Mouse (Mus musculus): ENCODE measurements around the gene Uggt1. TPM values are rescaled to one million over a fixed set of nuclear protein-coding genes. Genes with fewer than 3 reads are reported as not detected.

The Uggt1 gene
- polyA plus RNA-seq, 1 experiment from 2014 or later: 61.3 TPM

DNA sequence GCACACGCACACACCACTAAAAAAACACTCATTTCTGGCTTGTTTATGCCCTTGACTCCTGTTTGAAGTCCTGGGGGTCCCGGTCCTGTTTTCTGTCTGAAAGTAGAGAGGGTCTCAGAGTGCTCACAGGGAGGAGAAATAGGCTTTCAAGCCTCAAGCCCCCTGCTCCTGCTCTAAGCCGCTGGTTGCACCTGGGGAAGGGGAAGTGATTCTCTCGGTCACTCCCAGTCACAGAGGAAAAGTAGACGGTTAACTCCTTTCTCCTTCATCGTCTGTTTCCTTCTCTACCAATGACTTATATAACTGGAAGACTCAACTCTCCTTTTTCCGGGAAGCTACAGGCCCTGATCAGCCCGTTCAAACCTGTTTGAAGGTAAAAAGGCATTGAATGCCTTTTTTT, 130.8 kb downstream of the Uggt1 start:
- H3K9me3 ChIP-seq (ENCODE audit: low read length): no peaks in the 10 kb centered on the region
- H3K36me3 ChIP-seq (ENCODE audit: insufficient read depth, low read length): no peaks in the 10 kb centered on the region
- 72% methylated on average over 8 of the region's 8 CpGs for WGBS
- no peaks in the 10 kb centered on the region for H3K4me1 ChIP-seq (ENCODE audit: insufficient read depth, low read length)
- no peaks in the 10 kb centered on the region for H3K27me3 ChIP-seq (ENCODE audit: insufficient read depth, low read length)
- no peak overlapping the region for H3K27ac ChIP-seq (ENCODE audit: low read length)
- H3K4me2 ChIP-seq (replicated peaks; ENCODE audit: low read depth, low read length): no peak overlapping the region
- no peak overlapping the region for H3K4me3 ChIP-seq (ENCODE audit: low read length)
- no peak overlapping the region for H3K9ac ChIP-seq (replicated peaks; ENCODE audit: low read length)
- no peak for ATAC-seq (ENCODE audit: low FRiP score, low TSS enrichment)

DNA sequence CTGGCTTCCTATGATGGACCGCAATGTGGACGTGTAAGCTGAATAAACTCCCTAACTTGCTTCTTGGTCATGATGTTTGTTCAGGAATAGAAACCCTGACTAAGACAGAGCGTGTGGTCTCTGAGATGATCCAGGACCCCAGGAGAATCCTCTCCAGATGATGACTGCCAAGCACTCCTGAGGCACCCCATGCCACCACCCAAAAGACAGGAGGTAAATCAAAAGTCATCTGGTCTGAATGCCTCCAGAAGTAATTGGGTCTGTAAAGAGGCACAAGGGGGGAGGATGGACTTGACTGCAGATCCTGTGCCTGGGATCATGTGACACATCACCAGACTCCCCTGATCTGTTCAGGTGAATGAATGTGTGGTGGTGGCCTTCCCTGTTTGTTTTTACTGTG, 131.9 kb downstream of the Uggt1 start:
- Histone ChIP-seq H3K36me3 (ENCODE audit: insufficient read depth, low read length) (no peaks in the 10 kb centered on the region), H3K9ac (replicated peaks; ENCODE audit: low read length) (no peak overlapping the region), H3K4me2 (replicated peaks; ENCODE audit: low read depth, low read length) (no peak overlapping the region), H3K27ac (ENCODE audit: low read length) (no peak overlapping the region), H3K27me3 (ENCODE audit: insufficient read depth, low read length) (no peaks in the 10 kb centered on the region), H3K4me1 (ENCODE audit: insufficient read depth, low read length) (no peaks in the 10 kb centered on the region), H3K4me3 (ENCODE audit: low read length) (no peak overlapping the region), H3K9me3 (ENCODE audit: low read length) (no peaks in the 10 kb centered on the region)
- 66% methylated on average over 3 of the region's 3 CpGs for WGBS
- no peak; the same call in 1 of the 2 replicates for ATAC-seq (ENCODE audit: low FRiP score, low TSS enrichment)

GRCm38 (mm10) chr1:36109987-36110386, 134.5 kb downstream of the Uggt1 start:
- WGBS: 85% methylated on average over 4 of the region's 4 CpGs
- Histone ChIP-seq H3K4me1 (ENCODE audit: insufficient read depth, low read length) (no peaks in the 10 kb centered on the region), H3K27ac (ENCODE audit: low read length) (no peak overlapping the region), H3K9me3 (ENCODE audit: low read length) (no peaks in the 10 kb centered on the region), H3K9ac (replicated peaks; ENCODE audit: low read length) (no peak overlapping the region), H3K36me3 (ENCODE audit: insufficient read depth, low read length) (peaks cover 15% of the 10 kb centered on the region), H3K4me3 (ENCODE audit: low read length) (no peak overlapping the region), H3K4me2 (replicated peaks; ENCODE audit: low read depth, low read length) (no peak overlapping the region), H3K27me3 (ENCODE audit: insufficient read depth, low read length) (no peaks in the 10 kb centered on the region)
- no peak for ATAC-seq (ENCODE audit: low FRiP score, low TSS enrichment)

DNA sequence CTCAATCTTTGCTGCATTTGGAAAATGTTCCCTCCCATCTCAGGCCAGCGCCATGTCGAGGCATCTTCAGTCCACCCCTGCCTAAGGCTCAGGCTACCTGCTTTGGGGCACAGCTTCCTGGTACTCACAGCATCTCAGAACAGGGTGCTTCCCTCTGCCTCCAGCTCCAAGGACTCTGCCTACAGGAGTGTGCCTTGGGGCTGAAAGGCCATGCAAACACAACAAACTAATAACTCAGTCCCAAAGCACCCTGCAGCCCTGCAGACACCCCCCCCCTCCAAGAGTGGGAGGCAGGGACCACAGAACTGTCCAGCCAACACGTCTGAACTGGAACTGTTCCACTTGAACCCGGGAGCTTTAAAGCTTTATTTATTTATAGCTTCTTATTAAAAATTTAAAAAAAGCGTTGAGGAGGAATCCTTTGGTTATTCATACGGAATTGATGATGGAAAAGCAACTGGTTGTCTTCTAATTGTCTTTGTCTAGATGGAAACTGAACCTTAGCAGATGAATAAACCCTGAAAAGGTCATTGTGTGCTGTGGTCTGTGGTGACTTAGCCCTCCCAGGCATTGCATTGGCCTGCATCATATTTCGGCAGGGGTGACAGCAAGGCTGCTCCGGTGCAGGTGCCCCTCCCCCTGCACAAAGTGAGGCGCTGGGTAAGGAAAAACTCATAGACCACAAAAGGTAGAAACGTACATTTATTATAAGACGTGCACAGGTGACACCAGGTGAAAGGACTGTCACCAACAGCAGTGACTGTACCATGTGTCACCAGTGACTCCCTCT, 138.4 kb downstream of the Uggt1 start:
- peak; percentile 67; the same call in 1 of the 2 replicates for ATAC-seq (ENCODE audit: low FRiP score, low TSS enrichment)
- Histone ChIP-seq H3K27ac (ENCODE audit: low read length) (no peak overlapping the region), H3K27me3 (ENCODE audit: insufficient read depth, low read length) (no peaks in the 10 kb centered on the region), H3K9ac (replicated peaks; ENCODE audit: low read length) (no peak overlapping the region), H3K9me3 (ENCODE audit: low read length) (no peaks in the 10 kb centered on the region), H3K4me1 (ENCODE audit: insufficient read depth, low read length) (no peaks in the 10 kb centered on the region), H3K36me3 (ENCODE audit: insufficient read depth, low read length) (peaks cover 47% of the 10 kb centered on the region), H3K4me2 (replicated peaks; ENCODE audit: low read depth, low read length) (no peak overlapping the region), H3K4me3 (ENCODE audit: low read length) (no peak overlapping the region)
- WGBS: 61% methylated on average over 11 of the region's 11 CpGs

DNA sequence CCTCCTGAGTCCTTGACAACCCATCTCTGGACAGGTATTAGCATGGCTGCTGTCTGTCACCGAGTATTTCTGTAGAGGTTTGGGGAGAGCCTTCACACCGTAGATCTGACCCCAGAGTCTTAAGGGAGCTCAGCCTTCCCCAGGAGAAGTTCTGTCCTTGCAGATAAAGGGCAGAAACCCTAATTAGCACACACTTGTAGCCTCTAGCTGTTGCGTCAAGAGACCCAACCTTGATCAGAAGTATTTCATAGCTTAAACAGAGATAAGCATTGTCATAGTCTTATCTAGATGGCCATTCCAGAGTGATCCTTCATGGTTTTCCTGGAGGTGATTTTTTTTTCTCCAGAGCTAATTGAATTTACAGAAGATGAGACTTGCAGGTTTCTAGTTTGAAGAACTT, 144.1 kb downstream of the Uggt1 start:
- no peak for ATAC-seq (ENCODE audit: low FRiP score, low TSS enrichment)
- H3K4me1 ChIP-seq (ENCODE audit: insufficient read depth, low read length): peaks cover 8% of the 10 kb centered on the region
- H3K4me3 ChIP-seq (ENCODE audit: low read length): no peak overlapping the region
- no peak overlapping the region for H3K9ac ChIP-seq (replicated peaks; ENCODE audit: low read length)
- peaks cover 42% of the 10 kb centered on the region for H3K36me3 ChIP-seq (ENCODE audit: insufficient read depth, low read length)
- H3K4me2 ChIP-seq (replicated peaks; ENCODE audit: low read depth, low read length): no peak overlapping the region
- no peaks in the 10 kb centered on the region for H3K9me3 ChIP-seq (ENCODE audit: low read length)
- 93% methylated on average over 3 of the region's 3 CpGs for WGBS
- no peaks in the 10 kb centered on the region for H3K27me3 ChIP-seq (ENCODE audit: insufficient read depth, low read length)
- H3K27ac ChIP-seq (ENCODE audit: low read length): no peak overlapping the region

GRCm38 (mm10) chr1:36098432-36098831, 146.1 kb downstream of the Uggt1 start:
- no peak for ATAC-seq (ENCODE audit: low FRiP score, low TSS enrichment)
- no peak overlapping the region for H3K4me2 ChIP-seq (replicated peaks; ENCODE audit: low read depth, low read length)
- WGBS: 84% methylated on average over 4 of the region's 4 CpGs
- peaks cover 8% of the 10 kb centered on the region for H3K4me1 ChIP-seq (ENCODE audit: insufficient read depth, low read length)
- no peak overlapping the region for H3K27ac ChIP-seq (ENCODE audit: low read length)
- peaks cover 38% of the 10 kb centered on the region for H3K36me3 ChIP-seq (ENCODE audit: insufficient read depth, low read length)
- no peaks in the 10 kb centered on the region for H3K27me3 ChIP-seq (ENCODE audit: insufficient read depth, low read length)
- no peak overlapping the region for H3K4me3 ChIP-seq (ENCODE audit: low read length)
- no peak overlapping the region for H3K9ac ChIP-seq (replicated peaks; ENCODE audit: low read length)
- H3K9me3 ChIP-seq (ENCODE audit: low read length): no peaks in the 10 kb centered on the region

- no peak overlapping the region for H3K4me2 ChIP-seq (replicated peaks; ENCODE audit: low read depth, low read length)
- H3K27ac ChIP-seq (ENCODE audit: low read length): no peak overlapping the region
- 70% methylated on average over 12 of the region's 12 CpGs for WGBS
- H3K27me3 ChIP-seq (ENCODE audit: insufficient read depth, low read length): no peaks in the 10 kb centered on the region
- no peaks in the 10 kb centered on the region for H3K9me3 ChIP-seq (ENCODE audit: low read length)
- H3K9ac ChIP-seq (replicated peaks; ENCODE audit: low read length): no peak overlapping the region
- no peak overlapping the region for H3K4me3 ChIP-seq (ENCODE audit: low read length)
- peaks cover 11% of the 10 kb centered on the region for H3K4me1 ChIP-seq (ENCODE audit: insufficient read depth, low read length)
- peak; percentile 20; the same call in 1 of the 2 replicates for ATAC-seq (ENCODE audit: low FRiP score, low TSS enrichment)
- H3K36me3 ChIP-seq (ENCODE audit: insufficient read depth, low read length): peaks cover 29% of the 10 kb centered on the region
Measured at GRCm38 (mm10) chr1:36095423-36096272, 148.9 kb downstream of the Uggt1 start.

- no peaks in the 10 kb centered on the region for H3K9me3 ChIP-seq (ENCODE audit: low read length)
- H3K9ac ChIP-seq (replicated peaks; ENCODE audit: low read length): no peak overlapping the region
- H3K36me3 ChIP-seq (ENCODE audit: insufficient read depth, low read length): peaks cover 29% of the 10 kb centered on the region
- no peak overlapping the region for H3K4me3 ChIP-seq (ENCODE audit: low read length)
- ATAC-seq (ENCODE audit: low FRiP score, low TSS enrichment): no peak
- H3K27me3 ChIP-seq (ENCODE audit: insufficient read depth, low read length): no peaks in the 10 kb centered on the region
- H3K4me1 ChIP-seq (ENCODE audit: insufficient read depth, low read length): peaks cover 31% of the 10 kb centered on the region
- H3K4me2 ChIP-seq (replicated peaks; ENCODE audit: low read depth, low read length): no peak overlapping the region
- WGBS: 96% methylated on average over 8 of the region's 8 CpGs
- no peak overlapping the region for H3K27ac ChIP-seq (ENCODE audit: low read length)
Measured at GRCm38 (mm10) chr1:36093741-36094140, 150.8 kb downstream of the Uggt1 start.

DNA sequence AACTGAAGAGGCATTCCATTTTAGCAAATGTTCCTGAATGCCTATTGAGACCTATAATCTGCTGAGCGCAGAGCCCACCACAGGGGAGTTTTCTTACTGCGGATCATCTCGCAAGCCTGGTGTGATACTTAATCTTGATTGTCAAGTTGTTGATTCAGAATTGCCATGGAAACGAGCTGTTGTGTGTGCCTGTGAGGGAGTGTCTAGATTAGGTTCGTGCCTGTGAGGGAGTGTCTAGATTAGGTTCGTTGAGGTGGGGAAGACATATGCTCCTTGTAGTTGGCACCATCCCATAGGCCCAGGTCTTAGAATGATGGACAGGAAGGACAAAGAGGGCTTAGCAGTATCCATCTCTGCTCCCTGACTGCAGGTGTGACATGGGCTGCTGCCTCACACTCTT, 153.3 kb downstream of the Uggt1 start:
- no peak overlapping the region for H3K4me3 ChIP-seq (ENCODE audit: low read length)

GRCm38 (mm10) chr1:36090722-36091110, 153.8 kb downstream of the Uggt1 start:
- ATAC-seq (ENCODE audit: low FRiP score, low TSS enrichment): no peak

More for the DNA sequence above, 153.3 kb downstream of the Uggt1 start:
- no peak overlapping the region for H3K4me2 ChIP-seq (replicated peaks; ENCODE audit: low read depth, low read length)
- H3K4me1 ChIP-seq (ENCODE audit: insufficient read depth, low read length): peaks cover 51% of the 10 kb centered on the region
- H3K36me3 ChIP-seq (ENCODE audit: insufficient read depth, low read length): peaks cover 33% of the 10 kb centered on the region
- H3K9ac ChIP-seq (replicated peaks; ENCODE audit: low read length): no peak overlapping the region
- H3K9me3 ChIP-seq (ENCODE audit: low read length): no peaks in the 10 kb centered on the region
- no peak overlapping the region for H3K27ac ChIP-seq (ENCODE audit: low read length)
- no peaks in the 10 kb centered on the region for H3K27me3 ChIP-seq (ENCODE audit: insufficient read depth, low read length)
- 81% methylated on average over 6 of the region's 6 CpGs for WGBS
- ATAC-seq (ENCODE audit: low FRiP score, low TSS enrichment): no peak

More at GRCm38 (mm10) chr1:36090722-36091110, 153.8 kb downstream of the Uggt1 start:
- H3K27me3 ChIP-seq (ENCODE audit: insufficient read depth, low read length): no peaks in the 10 kb centered on the region
- no peak overlapping the region for H3K4me2 ChIP-seq (replicated peaks; ENCODE audit: low read depth, low read length)
- no peak overlapping the region for H3K27ac ChIP-seq (ENCODE audit: low read length)
- 92% methylated on average over 4 of the region's 4 CpGs for WGBS
- H3K9ac ChIP-seq (replicated peaks; ENCODE audit: low read length): no peak overlapping the region
- peaks cover 36% of the 10 kb centered on the region for H3K36me3 ChIP-seq (ENCODE audit: insufficient read depth, low read length)
- H3K4me1 ChIP-seq (ENCODE audit: insufficient read depth, low read length): peaks cover 46% of the 10 kb centered on the region
- H3K9me3 ChIP-seq (ENCODE audit: low read length): no peaks in the 10 kb centered on the region
- H3K4me3 ChIP-seq (ENCODE audit: low read length): no peak overlapping the region

Data from kidney, embryonic 16.5 days (tissue).